Mouse (Mus musculus): ENCODE measurements around the gene Nfatc2. TPM values are rescaled to one million over a fixed set of nuclear protein-coding genes. Genes with fewer than 3 reads are reported as not detected.

Gene Nfatc2
- total RNA-seq, 2 experiments from 2014 or later: 16.3 to 21.3 TPM

GRCm38 (mm10) chr2:168543026-168543425, 58.4 kb downstream of the Nfatc2 start:
- DNase-seq: no peak
- intact Hi-C loops (cut with DNase I): no loop called here

- no peak for DNase-seq
- intact Hi-C loops (cut with DNase I): no loop called here
Measured at GRCm38 (mm10) chr2:168541223-168541622, 60.2 kb downstream of the Nfatc2 start.

GRCm38 (mm10) chr2:168539594-168540222, 61.7 kb downstream of the Nfatc2 start:
- intact Hi-C loops (cut with DNase I): no loop called here
- no peak for DNase-seq

GRCm38 (mm10) chr2:168539026-168539425, 62.4 kb downstream of the Nfatc2 start:
- no peak for DNase-seq
- intact Hi-C loops (cut with DNase I): no loop called here

GRCm38 (mm10) chr2:168532061-168532833, 69.2 kb downstream of the Nfatc2 start:
- no peak for DNase-seq
- intact Hi-C loops (cut with DNase I): no loop called here

- intact Hi-C loops (cut with DNase I): loop anchor here (5.0 kb wide), 2 partner anchors 54 to 99 kb away; no protein-coding TSS in a partner anchor
- DNase-seq: no peak
Measured at GRCm38 (mm10) chr2:168528551-168528950, 72.9 kb downstream of the Nfatc2 start.

- intact Hi-C loops (cut with DNase I): loop anchor here (5.0 kb wide), 2 partner anchors 55 to 100 kb away; no protein-coding TSS in a partner anchor
- no peak for DNase-seq
Measured at GRCm38 (mm10) chr2:168527430-168527792, 74.0 kb downstream of the Nfatc2 start.

- intact Hi-C loops (cut with DNase I): loop anchor here (5.0 kb wide), 2 partner anchors 56 to 101 kb away; no protein-coding TSS in a partner anchor
Measured at GRCm38 (mm10) chr2:168526547-168527429, 74.7 kb downstream of the Nfatc2 start.

GRCm38 (mm10) chr2:168525391-168526154, 75.9 kb downstream of the Nfatc2 start:
- DNase-seq: no peak
- intact Hi-C loops (cut with DNase I): loop anchor here (5.0 kb wide), 2 partner anchors 57 to 102 kb away; no protein-coding TSS in a partner anchor

More at GRCm38 (mm10) chr2:168526547-168527429, 74.7 kb downstream of the Nfatc2 start:
- no peak for DNase-seq

- intact Hi-C loops (cut with DNase I): loop anchor here (5.0 kb wide), 3 partner anchors 57 to 102 kb away; no protein-coding TSS in a partner anchor
- DNase-seq: peak; percentile 96
Measured at GRCm38 (mm10) chr2:168524905-168525381, 76.5 kb downstream of the Nfatc2 start.

- intact Hi-C loops (cut with DNase I): loop anchor here (5.0 kb wide), 1 partner anchor 70 kb away; no protein-coding TSS in a partner anchor
- DNase-seq: no peak
Measured at GRCm38 (mm10) chr2:168522247-168522646, 79.2 kb downstream of the Nfatc2 start.

GRCm38 (mm10) chr2:168520771-168521170, 80.7 kb downstream of the Nfatc2 start:
- intact Hi-C loops (cut with DNase I): loop anchor here (5.0 kb wide), 1 partner anchor 72 kb away; no protein-coding TSS in a partner anchor
- peak in 1 of 2 experiments; percentile 52 for DNase-seq

- DNase-seq: peak; percentile 71 to 81
- intact Hi-C loops (cut with DNase I): no loop called here
Measured at GRCm38 (mm10) chr2:168519589-168519988, 81.9 kb downstream of the Nfatc2 start.

- intact Hi-C loops (cut with DNase I): no loop called here
Measured at GRCm38 (mm10) chr2:168518256-168518659, 83.2 kb downstream of the Nfatc2 start.

GRCm38 (mm10) chr2:168517774-168518173, 83.7 kb downstream of the Nfatc2 start:
- DNase-seq: no peak
- intact Hi-C loops (cut with DNase I): no loop called here

More at GRCm38 (mm10) chr2:168518256-168518659, 83.2 kb downstream of the Nfatc2 start:
- DNase-seq: peak; percentile 82 to 84

GRCm38 (mm10) chr2:168516717-168517116, 84.7 kb downstream of the Nfatc2 start:
- intact Hi-C loops (cut with DNase I): no loop called here
- DNase-seq: no peak

GRCm38 (mm10) chr2:168515466-168515865, 86.0 kb downstream of the Nfatc2 start:
- no peak for DNase-seq
- intact Hi-C loops (cut with DNase I): no loop called here

GRCm38 (mm10) chr2:168514131-168514530, 87.3 kb downstream of the Nfatc2 start:
- peak in 1 of 2 experiments; percentile 45 for DNase-seq
- intact Hi-C loops (cut with DNase I): no loop called here

GRCm38 (mm10) chr2:168511529-168511928, 89.9 kb downstream of the Nfatc2 start:
- intact Hi-C loops (cut with DNase I): no loop called here
- no peak for DNase-seq
